Mouse (Mus musculus): ENCODE measurements around the gene Klhl32.

Klhl32 gene

GRCm38 (mm10) chr4:24793726-24794345, 57.1 kb downstream of the Klhl32 start:
- no peak for DNase-seq

- no peak for DNase-seq
These were observed 58.4 kb downstream of the Klhl32 start for GRCm38 (mm10) chr4:24792416-24792981.

- DNase-seq: no peak
These were observed 61.6 kb downstream of the Klhl32 start for GRCm38 (mm10) chr4:24789331-24789730.

GRCm38 (mm10) chr4:24785757-24786532, 65.0 kb downstream of the Klhl32 start:
- no peak for DNase-seq

GRCm38 (mm10) chr4:24765919-24766318, 85.0 kb downstream of the Klhl32 start:
- DNase-seq: no peak

DNA sequence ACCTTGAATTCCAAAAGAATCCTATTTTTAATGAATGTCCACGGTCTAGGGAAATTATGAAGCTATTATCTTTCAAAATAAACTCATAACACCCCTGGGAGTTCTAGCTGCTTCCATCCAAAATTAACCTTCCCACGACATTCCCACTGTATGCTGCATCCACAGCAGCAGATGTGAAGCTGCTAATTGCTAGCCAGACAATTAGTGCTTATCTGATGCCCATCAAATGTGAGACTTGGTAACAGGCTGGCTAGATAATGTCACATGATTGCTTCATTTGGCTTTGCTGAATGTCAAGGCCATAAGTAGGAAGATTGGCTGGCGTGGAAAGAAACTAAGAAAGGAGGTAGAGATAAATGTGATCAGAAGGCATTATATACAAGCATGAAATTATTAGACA, 85.5 kb downstream of the Klhl32 start:
- no peak for DNase-seq

DNA sequence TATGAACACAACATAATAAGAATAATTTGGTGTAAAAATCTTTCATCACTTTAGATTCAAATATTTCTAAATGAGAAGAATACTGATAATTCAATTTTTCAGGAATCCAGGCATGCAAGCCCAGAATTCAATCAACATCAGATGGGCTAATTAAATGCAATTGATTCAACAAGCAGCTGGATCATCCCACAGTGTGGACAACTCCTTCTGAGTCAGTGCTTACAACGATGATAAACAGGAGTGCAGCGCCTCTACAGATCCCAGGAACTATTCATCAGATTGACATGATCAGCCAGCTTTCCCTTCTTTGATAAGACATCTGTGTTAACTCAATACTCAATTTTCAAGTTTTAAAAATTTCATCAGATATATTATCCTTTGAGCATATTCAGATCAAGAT, 86.4 kb downstream of the Klhl32 start:
- no peak for DNase-seq

- no peak for DNase-seq
These were observed 87.5 kb downstream of the Klhl32 start for GRCm38 (mm10) chr4:24763451-24763850.

- no peak for DNase-seq
These were observed 92.0 kb downstream of the Klhl32 start for GRCm38 (mm10) chr4:24758954-24759353.

GRCm38 (mm10) chr4:24752517-24753208, 98.3 kb downstream of the Klhl32 start:
- DNase-seq: no peak

GRCm38 (mm10) chr4:24737080-24737479, 113.8 kb downstream of the Klhl32 start:
- DNase-seq: no peak

- DNase-seq: no peak
These were observed 130.1 kb downstream of the Klhl32 start for GRCm38 (mm10) chr4:24720834-24721233.

DNA sequence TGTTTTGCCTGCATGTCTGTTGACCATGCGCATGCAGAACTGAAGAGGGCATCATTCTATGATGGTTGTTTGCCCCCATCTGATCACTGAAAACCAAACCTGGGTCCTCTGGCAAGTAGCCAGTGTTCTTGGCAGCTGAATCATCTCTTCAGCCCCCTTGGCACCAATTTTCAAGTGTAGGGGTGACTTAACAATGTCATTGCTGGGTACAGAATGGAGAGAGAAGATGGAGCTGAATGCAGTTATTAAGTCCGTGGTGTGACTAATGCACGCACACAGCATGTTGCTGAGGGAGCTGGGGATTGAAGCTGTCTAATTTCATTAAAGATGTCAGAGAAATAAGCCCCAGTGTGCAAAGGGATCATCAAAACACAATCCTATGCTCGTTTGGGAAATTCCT, 135.4 kb downstream of the Klhl32 start:
- no peak for DNase-seq

DNA sequence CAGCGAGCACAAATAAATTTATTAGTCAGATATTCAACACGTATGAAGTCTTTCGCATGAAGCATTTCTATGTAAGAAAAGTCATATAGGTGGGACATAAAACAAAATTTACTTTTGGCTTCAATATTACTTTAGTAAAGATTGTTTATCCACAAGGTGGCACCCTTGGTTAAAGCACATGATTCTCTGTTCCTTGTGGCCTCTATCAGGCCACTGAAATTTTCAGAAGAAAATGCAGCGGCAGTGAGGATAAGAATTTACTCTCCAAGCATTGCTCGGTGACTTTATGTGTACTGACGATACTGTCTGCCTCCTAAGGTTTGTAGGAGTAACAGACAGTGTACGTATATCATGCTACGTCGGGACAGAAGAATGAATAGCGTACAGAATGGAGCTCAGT, 136.6 kb downstream of the Klhl32 start:
- DNase-seq: no peak

GRCm38 (mm10) chr4:24698528-24699117, 152.3 kb downstream of the Klhl32 start:
- DNase-seq: no peak

DNA sequence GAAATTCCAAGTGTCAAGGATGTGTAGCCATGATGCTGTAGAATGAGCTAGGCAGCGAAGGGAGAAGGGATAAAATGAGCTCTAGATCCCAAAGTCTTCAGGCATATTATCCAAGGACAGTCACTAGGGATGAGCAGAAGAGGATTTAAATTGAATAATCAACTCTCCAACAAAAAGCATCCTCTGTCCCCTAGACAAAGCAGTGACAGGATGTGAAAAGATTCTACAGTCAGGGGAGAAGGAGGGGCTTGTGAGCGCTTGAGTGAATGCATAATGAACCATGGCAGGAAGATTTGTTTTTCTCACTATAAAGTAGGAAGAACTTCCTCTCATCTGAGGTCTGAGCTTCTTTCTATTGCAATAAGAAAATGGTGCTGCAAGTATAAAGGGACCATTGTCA, 170.8 kb downstream of the Klhl32 start:
- DNase-seq: no peak

DNA sequence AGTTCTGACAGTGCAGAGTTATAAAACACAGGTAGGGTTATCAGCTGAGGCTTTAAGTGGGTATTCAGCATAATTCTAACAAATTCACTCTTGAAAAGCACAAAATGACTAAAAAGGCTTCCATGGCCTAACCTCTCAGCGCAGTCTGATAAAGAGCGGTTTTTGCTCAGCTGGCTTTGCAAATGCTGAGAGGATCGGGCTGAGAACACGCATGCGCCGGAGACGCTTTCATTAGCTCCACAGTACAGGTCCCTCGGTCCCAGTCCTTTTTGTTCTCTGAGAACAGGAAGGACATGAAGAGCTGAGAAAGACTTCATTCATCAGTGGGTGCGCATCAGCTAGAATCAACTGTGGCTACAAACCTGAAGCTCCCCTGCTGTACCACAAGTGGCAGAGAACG, 180.9 kb downstream of the Klhl32 start:
- no peak for DNase-seq

GRCm38 (mm10) chr4:24659218-24659617, 191.7 kb downstream of the Klhl32 start:
- no peak for DNase-seq

DNA sequence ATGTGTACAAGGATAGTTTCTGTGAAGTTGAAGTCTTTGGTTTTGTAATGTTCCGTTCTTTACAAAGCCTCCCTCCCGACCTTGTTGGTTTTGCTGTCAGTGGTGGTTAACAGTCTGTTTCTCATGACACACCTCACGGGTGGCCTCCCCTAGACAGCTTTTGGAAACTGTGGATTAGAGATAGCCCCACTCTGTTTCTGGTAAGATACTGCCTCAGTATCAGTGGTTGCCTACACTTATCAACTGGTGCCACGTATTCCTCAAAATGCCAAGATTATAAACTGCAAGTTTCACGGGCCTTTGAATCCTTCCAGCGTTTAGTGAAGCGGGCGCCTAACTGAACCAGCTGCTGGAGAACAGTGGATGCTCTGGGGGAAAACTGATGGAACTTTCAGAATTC, 206.2 kb downstream of the Klhl32 start:
- peak; percentile 47 for DNase-seq

- DNase-seq: no peak
These were observed 208.6 kb downstream of the Klhl32 start for GRCm38 (mm10) chr4:24642306-24642705.

DNA sequence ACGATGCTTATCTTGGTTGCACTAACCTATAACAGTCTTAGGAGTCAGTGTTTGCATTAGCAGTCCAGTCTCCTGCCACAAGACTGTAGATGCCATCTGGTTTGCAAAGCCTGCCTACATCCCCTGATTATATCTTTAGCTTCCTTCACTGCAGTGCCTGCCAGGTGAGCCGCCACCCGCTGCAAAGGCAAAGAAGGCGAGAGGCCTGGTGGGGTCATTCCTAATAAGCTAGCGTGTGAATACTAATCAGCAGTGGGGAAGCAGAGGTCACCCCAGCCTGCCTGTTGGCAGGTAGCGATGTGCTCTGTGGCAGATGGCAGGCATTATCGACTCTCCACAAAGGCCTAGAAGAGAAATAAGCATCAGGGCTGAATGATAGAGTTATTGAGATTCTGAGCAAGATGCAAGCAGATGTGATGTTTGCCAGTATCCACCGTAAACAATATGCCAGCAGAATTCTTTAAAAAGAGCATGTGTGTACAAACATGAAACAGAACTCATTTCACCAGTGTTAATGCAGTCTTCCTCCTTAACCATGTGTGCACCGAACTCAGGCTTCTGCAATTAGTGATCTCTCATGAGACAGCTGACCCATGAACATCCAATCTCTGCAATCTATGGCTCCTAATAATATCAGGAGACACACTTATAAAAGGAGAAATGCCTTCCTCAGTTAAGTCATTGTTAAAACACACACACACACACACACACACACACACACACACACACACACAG, 219.6 kb downstream of the Klhl32 start:
- DNase-seq: no peak

DNA sequence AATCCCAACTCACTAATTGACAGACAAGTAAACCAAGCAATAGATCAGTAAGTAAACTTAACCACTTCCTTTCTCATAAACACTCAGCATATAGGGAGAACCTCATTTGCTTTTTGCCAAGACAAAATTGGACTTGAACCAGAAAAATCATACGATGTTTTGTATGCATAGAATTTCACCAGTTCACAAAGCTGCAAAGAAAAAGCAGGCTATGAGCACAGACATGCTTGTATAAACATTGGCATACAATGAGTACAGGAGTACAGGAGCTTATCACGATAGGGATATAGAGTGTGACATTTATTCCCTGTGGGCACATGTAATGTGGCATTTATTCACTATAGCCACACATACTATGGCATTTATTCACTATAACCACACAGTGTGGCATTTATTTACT, 220.5 kb downstream of the Klhl32 start:
- no peak for DNase-seq

- no peak for DNase-seq
These were observed 223.1 kb downstream of the Klhl32 start for GRCm38 (mm10) chr4:24627871-24628270.
